Mouse (Mus musculus) hindbrain, embryonic 11.5 days (tissue): Measurements from ENCODE around the gene Prickle3. TPM values are rescaled to one million over a fixed set of nuclear protein-coding genes. Genes with fewer than 3 reads are reported as not detected.
"Not testable (repeated sequence)": the region's sequence is repeated elsewhere in the genome, so short reads cannot be mapped to it uniquely, and the experiment has no call there.

Source experiments
- ATAC-seq: fragments of 200-750 bp; cut with Nextera tagmentation; 2 replicates; pipeline ENCODE4 v1.8.0; 2017; ENCODE audit warnings: mild to moderate bottlenecking, moderate TSS enrichment, moderate library complexity; ENCODE audit not compliant: low FRiP score
- DNase-seq: peaks from one replicate; pipeline ENCODE4 v3.0.0-alpha.2; 2015; ENCODE audit warnings: low spot score
- H3K27ac ChIP-seq: fragments of 300-500 bp; sonication (generic); 2 replicates; pipeline ENCODE4 v1.5.1; 2014; ENCODE audit warnings: mild to moderate bottlenecking, low read depth, low read length
- H3K27me3 ChIP-seq: fragments of 300-500 bp; sonication (generic); 2 replicates; pipeline ENCODE4 v1.6.1; 2014; ENCODE audit warnings: mild to moderate bottlenecking, low read length, moderate library complexity, mixed read lengths; ENCODE audit not compliant: control insufficient read depth, insufficient read depth
- H3K36me3 ChIP-seq: fragments of 300-500 bp; sonication (generic); 2 replicates; pipeline ENCODE4 v1.6.1; 2014; ENCODE audit warnings: mild to moderate bottlenecking, low read length, moderate library complexity, mixed read lengths; ENCODE audit not compliant: control insufficient read depth, insufficient read depth
- H3K4me1 ChIP-seq: fragments of 300-500 bp; sonication (generic); replicated peaks from 2 replicates; pipeline ENCODE4 v1.6.1; 2014; ENCODE audit warnings: low read length, mixed read lengths; ENCODE audit not compliant: control insufficient read depth, insufficient read depth
- H3K4me2 ChIP-seq: fragments of 300-500 bp; sonication (generic); replicated peaks from 2 replicates; pipeline ENCODE4 v1.6.1; 2014; ENCODE audit warnings: mild to moderate bottlenecking, low read depth, low read length
- H3K4me3 ChIP-seq: fragments of 300-500 bp; sonication (generic); 2 replicates; pipeline ENCODE4 v1.5.1; 2014; ENCODE audit warnings: low read depth, low read length
- H3K9ac ChIP-seq: fragments of 300-500 bp; sonication (generic); 2 replicates; pipeline ENCODE4 v1.6.1; 2014; ENCODE audit warnings: low read depth, low read length
- H3K9me3 ChIP-seq: fragments of 300-500 bp; sonication (generic); 2 replicates; pipeline ENCODE4 v1.6.1; 2016; ENCODE audit warnings: low read length; ENCODE audit not compliant: control insufficient read depth
- WGBS: fragments of 180-500 bp; shearing (Covaris S2); extraction: QIAGEN DNeasy Blood & Tissue Kit; methylation state at CpG from one replicate; pipeline ENCODE4 v1.1.7; 2014; 5-methylcytosine and 5-hydroxymethylcytosine counted together
- polyA plus RNA-seq: library from polyadenylated mRNA; unstranded; fragments of >200 nt; fragmentation: Nextera tagmentation; extraction: Ambion mirVana; gene quantifications from 2 replicates; pipeline ENCODE4 v1.2.1, GENCODE M21; 2014

Prickle3 gene
- polyA plus RNA-seq, 1 experiment from 2014 or later: 2.5 TPM

DNA sequence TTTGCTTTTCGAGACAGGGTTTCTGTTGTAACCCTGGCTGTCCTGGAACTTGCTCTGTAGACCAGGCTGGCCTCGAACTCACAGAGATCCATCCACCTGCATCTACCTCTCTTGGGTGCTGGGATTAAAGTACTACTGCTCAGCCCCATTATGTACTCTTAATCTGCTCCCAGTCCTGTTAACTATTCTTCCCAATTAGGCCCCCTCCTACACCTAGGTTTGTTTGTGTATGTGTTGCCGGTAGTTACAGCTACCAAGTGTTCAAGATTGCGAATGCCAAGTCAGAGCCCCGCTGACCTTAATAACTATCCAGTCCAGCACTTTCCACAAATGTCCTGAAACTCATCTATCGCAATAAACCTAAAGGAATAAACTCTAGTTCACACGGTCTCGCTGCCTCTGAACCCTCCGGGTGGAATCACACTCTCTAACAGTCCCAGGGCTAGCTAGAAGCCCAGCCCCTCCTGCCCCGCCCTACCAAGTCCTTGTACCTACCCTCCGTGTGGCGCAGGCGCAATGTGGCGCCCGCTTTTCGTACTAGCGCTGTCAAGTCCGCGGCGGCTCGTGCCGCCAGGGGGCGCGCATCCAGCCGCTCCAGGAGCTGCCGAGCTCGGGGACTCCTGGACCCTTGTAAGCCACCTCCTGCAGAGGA lies 22.5 kb downstream of the Prickle3 start:
- peak; percentile 89 for ATAC-seq
- WGBS: 22% methylated on average over 27 of the region's 27 CpGs
- no peaks in the 10 kb centered on the region for H3K27me3 ChIP-seq
- no peak overlapping the region for H3K27ac ChIP-seq
- no peaks in the 10 kb centered on the region for H3K36me3 ChIP-seq
- DNase-seq: peak; percentile 93
- no peaks in the 10 kb centered on the region for H3K4me1 ChIP-seq
- no peak overlapping the region for H3K9ac ChIP-seq
- H3K4me3 ChIP-seq: peak overlapping the region; percentile 12; the same call in 1 of the 2 replicates
- H3K4me2 ChIP-seq: peak overlapping the region; percentile 36
- no peaks in the 10 kb centered on the region for H3K9me3 ChIP-seq

DNA sequence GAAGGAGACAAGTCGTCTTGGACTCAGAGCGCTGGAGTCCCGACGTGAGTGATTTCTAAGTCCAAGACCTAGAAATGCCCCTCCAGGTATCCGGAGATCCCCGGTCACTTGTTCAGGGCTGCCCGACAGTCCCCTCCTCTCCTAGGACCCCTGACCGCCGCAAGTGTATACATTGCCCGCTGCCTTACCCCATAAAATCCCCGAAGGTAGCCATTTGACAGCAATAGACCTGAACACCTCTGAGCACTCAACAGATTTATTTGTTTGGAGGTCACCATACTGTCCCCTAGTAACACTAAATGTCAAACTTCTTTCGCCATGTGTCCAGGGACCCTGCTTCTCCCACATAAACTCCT lies 23.0 kb downstream of the Prickle3 start:
- peak overlapping the region; percentile 12; the same call in 1 of the 2 replicates for H3K4me3 ChIP-seq
- no peak for DNase-seq
- H3K36me3 ChIP-seq: no peaks in the 10 kb centered on the region
- H3K9ac ChIP-seq: no peak overlapping the region
- H3K4me1 ChIP-seq: no peaks in the 10 kb centered on the region
- no peaks in the 10 kb centered on the region for H3K27me3 ChIP-seq
- no peaks in the 10 kb centered on the region for H3K9me3 ChIP-seq
- no peak overlapping the region for H3K27ac ChIP-seq
- 25% methylated on average over 12 of the region's 12 CpGs for WGBS
- peak; percentile 51; the same call in 1 of the 2 replicates for ATAC-seq
- H3K4me2 ChIP-seq: peak overlapping the region; percentile 36

DNA sequence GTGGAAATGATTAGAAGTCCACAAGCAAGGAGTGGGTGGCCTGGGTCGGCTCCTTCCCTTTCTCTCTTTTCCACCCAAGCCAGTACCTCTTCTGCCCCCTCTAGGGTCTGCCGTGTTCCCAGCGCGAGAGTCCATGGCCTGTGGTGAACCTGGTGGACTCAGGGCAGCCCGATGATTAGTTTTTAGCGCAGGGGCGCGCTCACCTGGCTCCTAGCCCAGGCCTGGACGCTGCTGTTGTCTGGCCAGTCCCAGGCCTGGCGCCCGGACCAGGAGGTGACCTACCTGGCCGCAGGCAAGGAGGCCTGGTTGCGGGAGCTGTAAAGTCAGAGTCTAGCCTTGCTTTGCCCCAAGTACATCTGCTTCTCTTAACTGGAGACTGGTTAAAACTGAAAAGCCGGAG lies 23.8 kb downstream of the Prickle3 start, which contains the start of gene Magix:
Magix (minus strand) TSS at position 388 of the 400 bp plus-strand sequence.
- Histone ChIP-seq H3K4me1 (no peaks in the 10 kb centered on the region), H3K4me2 (peak within 1 kb of the TSS; percentile 36), H3K27ac (no peak within 1 kb of the TSS), H3K4me3 (peak within 1 kb of the TSS; percentile 12; the same call in 1 of the 2 replicates), H3K9me3 (no peaks in the 10 kb centered on the region), H3K36me3 (no peaks in the 10 kb centered on the region), H3K27me3 (no peaks in the 10 kb centered on the region), H3K9ac (no peak within 1 kb of the TSS)
- WGBS: 63% methylated on average over 14 of the region's 14 CpGs
- no peak for ATAC-seq
- no peak for DNase-seq

DNA sequence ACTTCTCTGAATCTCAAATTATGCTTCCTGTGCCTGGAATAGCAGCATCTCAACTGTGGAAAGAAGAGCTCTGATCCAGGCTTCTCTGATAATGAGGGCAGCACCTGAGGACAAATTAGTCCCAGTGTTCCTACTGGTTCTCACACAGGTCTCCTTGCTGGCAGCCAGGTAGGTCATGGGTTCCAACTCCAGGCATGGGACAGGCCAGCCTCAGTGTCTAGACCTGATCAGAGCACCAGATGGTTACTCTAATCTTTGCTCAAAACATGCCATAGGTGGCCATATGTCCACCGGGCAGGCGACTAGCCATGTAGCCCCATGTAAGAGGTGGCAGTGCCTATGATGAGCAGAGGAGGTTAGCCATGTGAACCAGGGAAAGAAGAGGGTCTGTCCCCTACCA lies 31.3 kb downstream of the Prickle3 start:
- no peak overlapping the region for H3K27ac ChIP-seq
- H3K9me3 ChIP-seq: no peaks in the 10 kb centered on the region
- no peaks in the 10 kb centered on the region for H3K4me1 ChIP-seq
- H3K27me3 ChIP-seq: no peaks in the 10 kb centered on the region
- 94% methylated on average over 2 of the region's 2 CpGs for WGBS
- no peak overlapping the region for H3K9ac ChIP-seq
- ATAC-seq (no peak), DNase-seq (no peak)
- no peak overlapping the region for H3K4me2 ChIP-seq
- H3K36me3 ChIP-seq: no peaks in the 10 kb centered on the region
- no peak overlapping the region for H3K4me3 ChIP-seq

DNA sequence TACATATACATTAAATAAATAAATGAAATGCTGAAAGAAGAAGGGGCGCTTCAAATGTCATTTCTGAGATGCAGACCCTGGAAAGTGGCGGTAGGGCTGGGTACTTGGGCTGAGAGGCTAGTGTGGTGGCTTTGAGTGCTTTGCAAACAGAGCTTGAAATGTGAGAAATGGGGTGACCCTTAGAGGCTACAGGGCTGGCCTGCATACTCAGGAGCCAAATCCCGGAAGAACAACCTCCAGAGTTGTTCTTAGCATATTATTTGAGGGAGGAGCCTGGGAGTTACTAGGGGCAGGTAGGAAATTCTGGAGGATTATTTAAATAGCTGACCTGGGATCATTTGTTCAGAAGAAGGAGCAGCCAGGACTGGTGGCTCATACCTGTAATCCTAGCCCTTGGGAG lies 33.4 kb downstream of the Prickle3 start:
- H3K27me3 ChIP-seq: no peaks in the 10 kb centered on the region
- no peak overlapping the region for H3K27ac ChIP-seq
- H3K4me2 ChIP-seq: no peak overlapping the region
- no peaks in the 10 kb centered on the region for H3K9me3 ChIP-seq
- H3K4me3 ChIP-seq: no peak overlapping the region
- WGBS: 62% methylated on average over 3 of the region's 3 CpGs
- no peak for ATAC-seq
- no peak overlapping the region for H3K9ac ChIP-seq
- DNase-seq: no peak
- H3K4me1 ChIP-seq: no peaks in the 10 kb centered on the region
- H3K36me3 ChIP-seq: no peaks in the 10 kb centered on the region

DNA sequence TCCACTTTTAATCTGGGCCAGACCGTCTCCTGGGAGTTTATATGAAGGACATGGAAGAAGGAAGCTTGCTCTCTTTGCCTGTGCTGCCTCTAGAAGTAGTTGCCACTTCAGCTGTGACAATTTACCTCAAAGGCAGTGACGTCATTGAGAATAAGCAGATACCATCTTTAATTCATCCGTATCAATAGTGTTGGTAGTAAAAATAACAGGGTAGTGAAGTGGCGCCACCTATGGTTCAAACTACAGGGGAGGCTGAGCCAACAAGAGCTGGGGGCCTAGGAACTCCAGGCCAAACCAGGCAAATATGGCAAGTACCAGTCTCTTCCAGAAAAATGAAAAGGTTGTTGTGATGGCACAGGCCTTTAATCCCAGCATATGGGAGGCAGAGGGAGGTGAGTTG lies 35.8 kb downstream of the Prickle3 start:
- H3K4me3 ChIP-seq: no peak overlapping the region
- no peaks in the 10 kb centered on the region for H3K9me3 ChIP-seq
- no peak overlapping the region for H3K4me2 ChIP-seq
- H3K27ac ChIP-seq: no peak overlapping the region
- no peak for ATAC-seq
- no peaks in the 10 kb centered on the region for H3K27me3 ChIP-seq
- DNase-seq: peak; percentile 31
- H3K9ac ChIP-seq: no peak overlapping the region
- no peaks in the 10 kb centered on the region for H3K4me1 ChIP-seq
- 35% methylated on average over 4 of the region's 4 CpGs for WGBS
- no peaks in the 10 kb centered on the region for H3K36me3 ChIP-seq

DNA sequence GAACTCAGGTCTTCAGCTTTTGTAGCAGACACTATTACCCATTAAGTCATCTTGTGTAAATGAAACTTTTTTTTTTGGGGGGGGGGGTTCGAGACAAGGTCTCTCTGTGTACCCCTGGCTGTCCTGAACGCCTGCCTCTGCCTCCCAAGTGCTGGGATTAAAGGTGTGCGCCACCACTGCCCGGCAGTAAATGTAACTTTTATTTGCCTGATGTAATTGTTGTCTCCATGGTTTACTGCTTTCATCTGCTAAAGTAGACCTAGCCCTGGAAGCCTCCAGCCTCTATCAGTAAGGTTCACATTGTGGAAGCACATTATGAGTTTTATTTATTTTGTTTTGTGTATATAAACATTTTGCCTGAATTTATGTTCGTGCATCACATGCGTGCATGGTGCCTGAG lies 39.5 kb downstream of the Prickle3 start:
- Histone ChIP-seq H3K9me3 (no peaks in the 10 kb centered on the region), H3K27me3 (no peaks in the 10 kb centered on the region), H3K27ac (no peak overlapping the region), H3K4me1 (no peaks in the 10 kb centered on the region), H3K4me2 (no peak overlapping the region), H3K4me3 (no peak overlapping the region), H3K9ac (no peak overlapping the region), H3K36me3 (no peaks in the 10 kb centered on the region)
- 46% methylated on average over 6 of the region's 6 CpGs for WGBS
- ATAC-seq (peak; percentile 52), DNase-seq (no peak)

DNA sequence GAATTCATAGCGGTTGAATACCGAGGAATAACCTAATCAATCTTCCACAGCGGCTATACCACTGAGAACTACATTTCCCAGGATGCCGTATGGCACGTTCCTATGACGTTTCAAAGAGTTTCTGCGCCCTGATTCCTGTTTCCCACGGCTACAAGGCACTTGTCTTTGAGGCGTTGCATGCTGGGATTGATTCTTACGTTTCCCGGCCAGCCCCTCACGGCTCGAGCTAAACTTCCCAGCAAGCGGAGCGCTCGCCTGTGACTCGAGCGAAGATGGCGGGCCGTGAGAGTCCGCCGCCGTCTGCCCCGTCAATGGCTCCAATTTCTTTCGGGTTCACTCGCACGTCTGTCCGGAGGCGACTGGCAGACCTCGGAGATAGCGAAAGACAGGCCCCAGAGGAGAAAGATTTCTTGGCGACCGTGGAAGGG lies 39.9 kb downstream of the Prickle3 start, which contains the start of gene Gpkow:
Gpkow (plus strand) TSS at position 178 of the 428 bp plus-strand sequence.
- Histone ChIP-seq H3K27me3 (no peaks in the 10 kb centered on the region), H3K9me3 (no peaks in the 10 kb centered on the region), H3K4me3 (peak within 1 kb of the TSS; percentile 51), H3K9ac (peak within 1 kb of the TSS; percentile 50; the same call in 1 of the 2 replicates), H3K4me1 (no peaks in the 10 kb centered on the region), H3K36me3 (no peaks in the 10 kb centered on the region), H3K27ac (no peak within 1 kb of the TSS), H3K4me2 (peak within 1 kb of the TSS; percentile 45)
- WGBS: 18% methylated on average over 33 of the region's 33 CpGs
- DNase-seq (peak; percentile 82), ATAC-seq (peak; percentile 95)

DNA sequence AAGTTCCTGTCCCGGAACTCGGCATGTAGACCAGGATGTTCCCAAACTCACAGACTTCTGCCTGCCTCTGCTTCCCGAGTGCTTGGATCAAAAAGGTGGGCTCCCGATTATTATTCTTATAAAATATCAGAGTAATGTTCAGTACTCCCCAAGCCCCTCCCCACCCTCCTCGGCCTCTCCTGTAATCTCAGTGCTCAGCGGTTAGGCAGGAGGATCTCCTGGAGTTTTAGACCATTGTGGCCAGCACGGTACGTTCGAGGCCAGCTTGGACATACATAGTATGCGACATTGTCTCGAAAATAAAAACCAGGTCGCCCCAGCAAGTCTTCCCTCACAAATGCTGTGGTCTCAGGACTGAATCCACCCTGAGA lies 56.7 kb downstream of the Prickle3 start:
- not testable (repeated sequence) for ATAC-seq, H3K27ac ChIP-seq

More for the DNA sequence above, 56.7 kb downstream of the Prickle3 start:
- Histone ChIP-seq H3K4me2 (peak overlapping the region; percentile 30), H3K4me3 (peak overlapping the region; percentile 28), H3K9ac (peak overlapping the region; percentile 34; the same call in 1 of the 2 replicates)
- H3K36me3 ChIP-seq, H3K9me3 ChIP-seq, H3K4me1 ChIP-seq, DNase-seq, H3K27me3 ChIP-seq: not testable (repeated sequence)
- WGBS: 34% methylated on average over 5 of the region's 12 CpGs
